Mouse (Mus musculus) gastrocnemius, postnatal 10 days (tissue): ENCODE data around the gene Arid2. TPM values are rescaled to one million over a fixed set of nuclear protein-coding genes. Genes with fewer than 3 reads are reported as not detected.

Experiments
- DNase-seq: peaks from one replicate; pipeline ENCODE4 v3.0.0; 2021; ENCODE audit warnings: mixed read lengths
- total RNA-seq, 2 experiments: library from RNA; stranded (reverse); gene quantifications; 2 replicates each; pipeline ENCODE4 v1.2.3; 2021

Gene Arid2
- total RNA-seq, 2 experiments from 2014 or later, result 26.6 to 30.9 TPM

GRCm38 (mm10) chr15:96345312-96345849 lies 58.1 kb downstream of the Arid2 start:
- DNase-seq, result no peak

- no peak for DNase-seq
Measured at GRCm38 (mm10) chr15:96351432-96351831, 64.1 kb downstream of the Arid2 start.

GRCm38 (mm10) chr15:96358871-96359270 lies 71.6 kb downstream of the Arid2 start:
- DNase-seq, result no peak

- no peak for DNase-seq
Measured at GRCm38 (mm10) chr15:96360614-96361013, 73.3 kb downstream of the Arid2 start.

- no peak for DNase-seq
Measured at GRCm38 (mm10) chr15:96365351-96365750, 78.0 kb downstream of the Arid2 start.

GRCm38 (mm10) chr15:96366176-96366963 lies 79.1 kb downstream of the Arid2 start:
- DNase-seq, result no peak

GRCm38 (mm10) chr15:96371311-96371710 lies 84.0 kb downstream of the Arid2 start:
- DNase-seq, result no peak

- no peak for DNase-seq
Measured at GRCm38 (mm10) chr15:96372628-96373027, 85.3 kb downstream of the Arid2 start.

- DNase-seq, result no peak
Measured at GRCm38 (mm10) chr15:96373161-96373560, 85.8 kb downstream of the Arid2 start.

GRCm38 (mm10) chr15:96376214-96376613 lies 88.9 kb downstream of the Arid2 start:
- DNase-seq, result no peak

- DNase-seq, result peak; percentile 28
Measured at GRCm38 (mm10) chr15:96377263-96377662, 89.9 kb downstream of the Arid2 start.

GRCm38 (mm10) chr15:96377701-96378100 lies 90.4 kb downstream of the Arid2 start:
- DNase-seq, result no peak

GRCm38 (mm10) chr15:96382223-96382622 lies 94.9 kb downstream of the Arid2 start:
- DNase-seq, result no peak

- no peak for DNase-seq
Measured at GRCm38 (mm10) chr15:96388565-96388964, 101.2 kb downstream of the Arid2 start.

GRCm38 (mm10) chr15:96392878-96393277 lies 105.6 kb downstream of the Arid2 start:
- no peak for DNase-seq

- DNase-seq, result no peak
Measured at GRCm38 (mm10) chr15:96395071-96395470, 107.8 kb downstream of the Arid2 start.

GRCm38 (mm10) chr15:96396641-96397344 lies 109.5 kb downstream of the Arid2 start:
- DNase-seq, result no peak

- no peak for DNase-seq
Measured at GRCm38 (mm10) chr15:96398333-96398732, 111.0 kb downstream of the Arid2 start.

GRCm38 (mm10) chr15:96405548-96405947 lies 118.2 kb downstream of the Arid2 start:
- DNase-seq, result no peak

- DNase-seq, result no peak
Measured at GRCm38 (mm10) chr15:96406253-96406652, 118.9 kb downstream of the Arid2 start.

- no peak for DNase-seq
Measured at GRCm38 (mm10) chr15:96407151-96407550, 119.8 kb downstream of the Arid2 start.

GRCm38 (mm10) chr15:96408717-96409121 lies 121.4 kb downstream of the Arid2 start:
- no peak for DNase-seq

- DNase-seq, result no peak
Measured at GRCm38 (mm10) chr15:96418161-96418560, 130.8 kb downstream of the Arid2 start.
